Mouse (Mus musculus) kidney, adult 9 months (tissue): ENCODE data around the gene Anapc10.
"Not testable (repeated sequence)": the region's sequence is repeated elsewhere in the genome, so short reads cannot be mapped to it uniquely, and the experiment has no call there.

Source experiments
- DNase-seq: peaks from one replicate; pipeline ENCODE4 v3.0.0; 2022

Anapc10 gene

DNA sequence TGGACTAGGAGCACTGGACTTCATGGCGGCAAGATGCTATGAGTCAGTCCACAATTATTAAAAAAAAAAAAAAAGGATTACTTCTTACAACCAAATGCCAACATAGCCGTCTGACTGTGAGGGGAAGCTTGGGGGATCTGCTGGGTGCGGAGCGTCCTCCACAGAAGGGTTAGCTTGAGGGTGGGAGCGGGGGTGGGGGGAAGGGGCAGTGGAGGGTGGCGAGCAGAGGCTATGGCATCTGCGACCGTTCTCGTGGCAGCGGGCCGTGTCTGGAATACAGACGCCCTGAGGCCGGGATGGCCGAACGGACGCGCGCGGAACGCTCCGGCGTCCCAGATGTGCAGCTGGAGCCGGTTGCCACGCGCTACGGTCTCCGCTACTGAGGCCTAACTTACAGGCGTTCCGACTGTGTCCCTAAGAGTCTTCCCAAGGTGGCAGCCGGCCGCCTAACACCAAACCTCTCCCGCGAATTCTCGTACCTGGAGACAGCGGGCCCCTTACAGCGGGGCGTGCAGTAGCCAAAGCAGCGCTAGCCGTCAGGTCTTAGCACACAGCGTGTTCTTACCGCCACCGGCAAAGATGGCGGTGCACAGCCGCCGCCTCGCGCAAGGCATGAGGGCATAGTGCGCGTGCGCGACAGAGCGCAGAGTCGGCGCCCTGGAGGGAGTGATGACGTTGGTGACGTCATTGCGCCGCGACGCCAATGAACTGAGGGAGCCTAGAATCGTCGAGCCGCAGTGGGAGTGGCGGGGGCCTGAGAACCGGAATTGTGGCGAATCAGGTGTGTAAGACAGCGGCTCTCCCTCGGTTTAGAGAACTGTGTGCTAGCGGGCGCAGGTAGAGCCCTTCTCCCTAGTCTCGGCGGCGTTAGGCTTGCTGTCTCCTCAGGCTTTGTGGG lies at the start of gene Anapc10, which contains the start of gene Abce1:
TSS of gene Anapc10 (plus strand) at position 757 of the 898 bp plus-strand sequence.
TSS of gene Abce1 (minus strand) at position 677 of the 898 bp plus-strand sequence.
- DNase-seq, result peak; percentile 98

DNA sequence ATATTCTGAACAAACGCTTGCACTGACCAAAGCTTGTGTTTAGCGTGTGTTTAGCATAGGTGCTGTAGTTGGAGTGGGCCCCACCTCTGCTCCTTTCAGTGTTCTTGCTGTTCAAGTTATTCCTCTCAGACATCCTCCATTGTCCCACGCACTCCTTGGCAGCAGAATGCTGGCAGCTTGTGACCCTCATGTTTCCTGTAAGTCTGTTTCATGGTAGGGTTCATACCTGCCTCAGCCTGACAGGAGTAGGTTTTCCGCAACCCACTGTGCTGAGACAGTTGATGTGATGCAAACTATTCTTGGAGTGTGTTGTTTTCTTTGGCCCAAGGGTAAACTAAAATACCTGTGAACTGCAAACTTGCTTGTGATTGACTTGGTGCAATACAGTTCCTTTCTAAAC lies 35.2 kb upstream of the Anapc10 start:
- no peak for DNase-seq

DNA sequence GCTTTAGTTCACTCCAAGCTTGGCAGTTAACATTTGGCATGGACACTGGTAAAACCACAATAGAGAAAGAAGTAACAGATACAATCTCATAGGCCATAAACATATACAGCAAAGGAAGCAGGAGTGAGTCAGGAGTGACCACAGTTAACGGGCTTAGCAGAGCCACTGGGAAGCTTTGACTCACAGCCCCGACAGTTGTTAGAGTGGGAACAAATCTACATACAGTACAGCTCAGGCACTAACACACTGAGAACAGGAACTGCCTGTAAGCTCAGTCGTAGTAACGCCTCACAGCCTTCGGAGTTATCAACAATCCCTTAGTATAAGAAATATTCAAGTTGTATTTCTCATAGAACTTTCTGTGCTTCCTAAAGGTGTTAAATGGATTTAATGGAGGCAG lies 32.6 kb upstream of the Anapc10 start:
- no peak for DNase-seq

DNA sequence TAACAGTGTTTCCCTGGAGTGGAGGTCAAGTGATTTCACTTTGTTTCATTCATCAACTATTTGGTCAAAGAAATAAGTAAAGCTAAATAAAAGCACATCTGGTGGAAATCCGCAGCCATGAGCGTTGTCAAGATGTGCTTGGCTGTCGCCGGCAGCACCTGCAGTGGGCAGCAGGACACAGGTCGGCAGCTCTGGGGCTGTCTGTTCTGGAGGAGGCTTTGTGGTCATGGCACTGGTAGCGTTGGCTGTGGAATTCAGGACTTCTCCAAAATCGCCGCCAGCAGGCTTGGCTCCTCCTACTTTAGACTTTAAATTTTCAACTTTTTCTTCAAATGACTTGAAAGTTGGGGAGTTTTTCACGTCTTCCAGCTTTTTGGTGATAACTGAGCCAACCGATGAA lies 31.5 kb upstream of the Anapc10 start:
- DNase-seq, result not testable (repeated sequence)

DNA sequence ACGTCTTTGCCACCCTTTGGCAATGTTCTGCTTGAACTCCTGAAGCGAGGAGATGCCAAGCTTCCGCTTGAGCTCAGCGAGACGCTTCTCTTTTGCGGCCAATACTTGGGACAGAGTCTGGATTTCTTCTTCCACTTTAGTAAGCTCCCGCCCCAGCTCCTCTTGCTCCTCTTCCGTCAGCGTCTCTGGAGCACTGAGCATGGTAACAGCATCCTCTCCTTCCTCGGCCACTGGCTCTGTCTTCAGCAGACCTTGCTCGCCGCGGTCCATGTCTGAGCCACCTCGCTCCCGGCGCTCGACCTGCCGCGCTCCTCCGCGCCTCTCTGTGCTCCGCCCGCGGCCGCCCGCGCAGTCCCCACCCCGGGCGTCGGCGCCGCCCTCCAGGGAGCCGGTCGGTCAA lies 31.1 kb upstream of the Anapc10 start:
- DNase-seq, result peak; percentile 11

DNA sequence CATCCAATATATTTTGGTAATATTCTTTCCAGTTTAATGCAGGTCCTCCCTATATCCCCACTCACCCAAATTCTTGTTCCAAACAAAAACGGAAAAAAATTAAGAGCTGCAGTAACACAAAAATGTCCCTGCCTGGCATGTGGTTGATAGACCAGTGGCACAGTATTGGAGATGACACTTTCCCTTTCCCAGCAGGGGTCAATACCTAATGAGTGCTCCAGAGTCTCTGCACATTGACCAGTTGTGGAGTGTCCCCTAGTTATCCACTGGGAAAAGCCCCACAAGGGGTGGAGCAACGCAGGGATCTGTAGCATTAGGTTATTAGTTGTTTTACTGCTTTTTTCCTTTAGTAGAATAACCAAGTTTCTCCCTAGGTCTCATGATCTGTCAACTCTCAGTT lies 30.7 kb upstream of the Anapc10 start:
- no peak for DNase-seq

DNA sequence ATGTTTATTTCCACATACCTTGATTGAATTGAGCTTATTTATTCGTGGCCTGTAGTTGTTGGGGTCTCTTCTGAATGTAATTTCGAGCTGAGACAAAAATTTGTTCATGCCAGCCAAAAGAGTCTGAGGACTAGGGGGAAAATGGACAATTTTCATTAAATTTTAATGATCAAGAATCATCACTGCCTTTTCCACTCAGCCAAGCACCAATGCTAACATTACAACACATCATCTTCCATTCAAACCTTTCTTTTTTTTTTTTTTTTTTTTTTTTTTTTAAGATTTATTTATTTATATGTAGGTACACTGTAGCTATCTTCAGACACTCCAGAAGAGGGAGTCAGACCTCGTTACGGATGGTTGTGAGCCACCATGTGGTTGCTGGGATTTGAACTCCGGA lies 25.7 kb upstream of the Anapc10 start:
- DNase-seq, result not testable (repeated sequence)

DNA sequence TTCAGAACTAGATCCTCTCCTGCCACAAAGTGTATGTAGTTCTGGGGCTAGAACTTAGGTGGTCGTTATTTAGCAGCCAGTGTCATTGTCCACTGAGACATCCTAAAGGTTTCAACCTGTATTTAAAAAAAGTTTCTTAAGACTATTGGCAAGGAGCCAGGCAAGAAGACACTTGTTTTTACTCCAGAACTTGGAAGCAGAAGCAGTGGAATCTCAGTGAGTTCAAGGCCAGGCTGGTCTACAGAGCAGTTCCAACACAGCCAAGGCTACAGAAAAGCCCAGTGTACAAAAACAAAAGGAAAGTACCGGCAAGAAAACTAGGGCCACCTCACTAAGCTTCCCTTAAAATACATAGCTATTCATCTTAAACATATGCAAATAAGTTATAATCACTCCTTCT lies 19.1 kb upstream of the Anapc10 start:
- DNase-seq, result no peak

DNA sequence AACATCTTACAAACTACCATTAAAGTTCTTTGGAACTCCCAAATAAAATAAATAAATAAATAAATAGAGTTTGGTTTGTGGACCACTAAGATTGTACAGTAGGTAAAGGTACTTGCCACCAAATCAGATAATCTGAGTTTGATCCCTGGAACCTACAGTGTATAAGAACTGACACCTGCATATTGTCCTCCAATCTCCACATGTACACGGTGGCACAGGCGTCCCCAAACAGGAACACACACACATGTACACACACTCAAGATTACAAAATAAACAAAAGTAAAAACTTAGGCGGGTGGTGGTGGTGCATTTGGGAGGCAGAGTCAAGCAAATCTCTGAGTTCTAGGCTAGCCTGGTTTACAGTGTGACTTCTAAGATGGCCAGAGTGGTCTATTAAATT lies 4.9 kb upstream of the Anapc10 start:
- DNase-seq, result no peak

DNA sequence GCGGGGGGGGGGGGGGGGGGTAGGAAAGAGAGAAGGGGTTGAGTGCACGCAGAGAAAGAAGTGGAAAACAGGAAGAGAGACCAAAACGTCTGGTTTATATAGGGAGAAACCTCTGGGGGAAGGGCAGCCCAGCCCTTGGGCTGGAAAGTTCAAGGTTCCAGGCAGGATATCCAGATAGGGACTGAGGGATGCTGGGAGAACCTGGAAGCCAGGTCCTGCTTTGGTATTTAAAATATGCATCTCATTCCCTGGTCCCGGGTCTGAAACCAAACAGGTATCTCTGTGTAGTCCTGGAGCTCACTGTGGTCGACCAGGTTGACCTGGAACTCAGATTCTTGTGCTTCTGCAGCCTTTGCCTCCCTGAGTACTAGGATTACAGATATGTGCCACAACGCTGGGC lies 1.1 kb downstream of the Anapc10 start:
- DNase-seq, result no peak

DNA sequence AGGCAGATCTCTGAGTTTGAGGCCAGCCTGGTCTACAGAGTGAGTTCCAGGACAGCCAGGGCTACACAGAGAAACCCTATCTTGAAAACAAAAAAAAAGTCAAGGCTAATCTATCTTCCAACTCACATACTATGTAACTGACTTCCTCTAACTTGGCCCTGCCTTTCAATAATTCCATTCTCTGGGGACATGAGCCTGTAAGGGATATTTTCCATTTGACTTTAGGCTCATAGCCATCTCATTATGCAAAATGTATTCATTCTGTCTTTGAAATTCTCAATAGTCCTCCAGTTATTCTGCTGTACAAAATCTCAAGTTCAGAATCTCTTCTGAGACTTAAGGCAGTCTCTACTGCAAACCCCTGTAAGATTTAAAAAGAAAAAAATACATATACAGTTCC lies 9.9 kb downstream of the Anapc10 start:
- no peak for DNase-seq

DNA sequence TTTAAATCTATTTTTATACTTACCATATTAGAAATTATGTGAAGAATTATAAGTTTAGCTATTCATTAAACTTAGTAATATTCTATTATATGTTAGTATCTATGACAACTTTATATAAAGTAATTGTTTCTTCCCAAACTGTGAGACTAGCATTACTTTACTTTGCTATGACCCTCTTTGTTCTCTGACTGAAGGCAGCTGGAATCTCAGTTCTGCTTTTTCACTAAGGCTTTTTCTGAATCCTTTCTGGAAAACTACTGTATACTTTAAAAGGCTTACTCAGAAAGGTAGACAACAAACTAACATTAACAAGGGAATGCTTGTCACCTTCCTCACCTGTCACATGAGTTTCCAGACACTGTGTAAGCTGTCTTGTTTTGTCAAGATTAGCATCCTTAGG lies 11.7 kb downstream of the Anapc10 start:
- no peak for DNase-seq

DNA sequence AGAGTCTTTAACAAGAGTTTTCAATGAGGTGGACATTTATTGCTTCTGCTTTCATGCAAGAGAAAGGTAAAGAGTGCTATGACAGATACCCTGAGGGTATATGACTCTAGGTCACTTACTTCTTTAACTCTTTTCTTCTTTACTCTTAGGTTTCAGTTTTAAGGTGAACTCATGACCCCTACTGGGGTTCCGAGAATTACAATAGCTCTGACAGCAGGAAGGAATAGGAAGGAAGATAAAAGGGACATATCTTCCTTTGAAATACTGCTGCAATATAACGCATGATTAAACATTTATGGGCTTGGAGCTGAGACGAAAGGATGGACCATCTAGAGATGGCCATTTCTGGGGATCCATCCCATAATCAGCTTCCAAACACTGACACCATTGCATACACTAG lies 13.0 kb downstream of the Anapc10 start:
- DNase-seq, result no peak

DNA sequence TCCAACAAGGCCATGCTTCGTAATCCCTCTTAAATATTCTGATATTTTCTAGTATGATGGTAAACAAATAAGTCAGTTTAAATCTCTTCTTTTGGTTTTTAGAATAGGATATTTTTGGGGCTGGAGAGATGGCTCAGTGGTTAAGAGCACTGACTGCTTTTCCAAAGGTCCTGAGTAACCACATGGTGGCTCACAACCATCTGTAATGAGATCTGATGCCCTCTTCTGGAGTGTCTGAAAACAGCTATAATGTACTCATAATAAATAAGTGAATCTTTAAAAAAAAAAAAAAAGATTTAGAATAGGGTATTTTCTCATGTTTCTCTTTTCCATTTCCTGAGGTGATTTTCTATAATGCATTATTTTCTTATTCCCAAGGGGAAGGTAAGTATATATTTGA lies 16.3 kb downstream of the Anapc10 start:
- DNase-seq, result no peak

DNA sequence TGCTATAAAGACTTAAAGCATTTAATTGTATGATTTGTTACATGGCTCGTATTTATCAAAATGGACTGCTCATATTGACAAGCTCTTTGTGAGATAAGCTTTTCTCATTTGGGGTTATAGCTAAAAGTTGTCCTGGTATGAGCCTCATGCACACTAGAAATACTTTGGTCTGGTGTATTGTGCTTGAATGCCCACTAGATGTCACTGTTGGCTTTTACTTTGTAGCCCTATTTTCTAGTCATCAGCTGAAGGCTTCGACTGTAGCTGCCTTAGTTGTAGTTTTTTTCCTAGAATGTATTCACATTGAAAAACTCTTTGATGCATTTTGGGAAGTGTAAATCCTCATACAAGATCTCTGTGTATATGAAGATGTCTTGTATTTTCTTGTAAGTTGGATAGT lies 22.7 kb downstream of the Anapc10 start:
- peak; percentile 54 for DNase-seq

DNA sequence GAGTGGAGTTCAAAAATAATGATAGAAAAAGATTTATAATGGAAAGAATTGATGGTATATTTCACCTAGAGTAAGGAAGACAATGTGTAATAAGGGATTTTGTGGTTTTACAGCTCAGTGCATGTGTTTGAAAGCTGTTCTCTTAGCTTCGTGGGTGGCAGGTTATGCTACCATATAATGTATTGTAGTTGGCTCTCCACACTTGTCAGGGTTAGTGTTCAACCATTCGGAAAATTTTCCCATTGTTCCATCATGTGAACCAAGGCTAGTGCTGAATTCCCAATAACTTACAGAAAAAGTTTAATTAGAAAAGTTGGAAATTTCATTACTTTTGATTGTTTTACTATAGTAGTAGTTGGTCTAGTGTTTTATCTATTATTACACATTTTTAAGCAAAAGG lies 36.6 kb downstream of the Anapc10 start:
- no peak for DNase-seq

DNA sequence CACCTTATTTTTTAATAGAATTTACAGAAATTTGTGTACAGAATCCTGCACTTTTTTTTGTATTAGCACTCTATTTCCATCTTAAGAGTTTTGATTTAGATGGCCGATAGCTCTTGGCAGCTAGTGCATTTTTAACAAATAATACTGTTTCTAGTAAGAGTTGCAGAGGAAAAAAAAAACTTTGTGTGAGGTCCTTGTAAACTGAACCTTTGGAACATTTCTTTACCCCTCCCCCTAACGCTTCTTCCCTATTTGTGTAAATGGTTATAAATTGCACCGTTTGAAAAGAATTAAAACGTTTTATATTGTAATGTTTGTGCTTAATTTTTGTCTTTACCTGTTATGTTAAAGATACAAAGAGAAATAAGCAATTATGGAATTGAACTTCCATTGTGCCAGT lies 37.0 kb downstream of the Anapc10 start:
- DNase-seq, result no peak

DNA sequence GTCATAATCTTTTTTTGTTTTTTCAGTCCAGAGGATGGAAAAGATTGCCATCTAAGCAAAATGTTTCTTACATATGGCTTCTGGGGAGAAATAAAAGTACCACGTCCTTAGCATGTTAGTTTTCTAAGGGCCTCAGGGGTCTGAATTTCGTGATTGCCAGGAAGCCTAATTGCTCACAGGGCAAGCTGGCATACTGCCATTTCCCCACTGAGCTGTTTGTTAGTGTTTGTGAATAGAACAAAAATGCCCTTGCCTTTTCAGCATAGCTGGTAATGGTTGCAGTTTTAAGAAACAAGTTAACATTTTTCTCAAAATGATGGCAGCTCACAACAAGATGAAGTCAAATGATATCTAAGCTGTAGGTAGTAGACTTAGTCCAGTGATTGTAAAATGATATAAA lies 38.7 kb downstream of the Anapc10 start:
- DNase-seq, result no peak

DNA sequence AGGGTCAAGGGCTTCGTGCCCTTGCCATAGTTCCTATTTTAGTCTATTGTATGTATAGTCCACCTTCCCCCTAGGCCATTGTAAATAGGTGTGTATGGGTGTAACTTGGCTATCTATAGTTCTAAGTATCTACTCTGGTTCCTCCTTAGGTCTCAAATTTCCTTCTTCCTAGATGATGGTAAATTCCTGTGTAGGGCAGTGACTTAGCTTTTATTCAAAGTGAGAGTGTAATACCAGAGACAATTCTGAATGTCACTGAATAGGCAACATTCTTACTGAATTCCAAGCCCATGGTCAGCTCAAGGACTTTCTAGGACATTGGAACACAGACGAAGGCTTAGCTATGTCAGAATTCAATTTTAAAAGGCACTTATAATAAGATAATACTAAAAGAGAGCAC lies 83.3 kb downstream of the Anapc10 start:
- not testable (repeated sequence) for DNase-seq

DNA sequence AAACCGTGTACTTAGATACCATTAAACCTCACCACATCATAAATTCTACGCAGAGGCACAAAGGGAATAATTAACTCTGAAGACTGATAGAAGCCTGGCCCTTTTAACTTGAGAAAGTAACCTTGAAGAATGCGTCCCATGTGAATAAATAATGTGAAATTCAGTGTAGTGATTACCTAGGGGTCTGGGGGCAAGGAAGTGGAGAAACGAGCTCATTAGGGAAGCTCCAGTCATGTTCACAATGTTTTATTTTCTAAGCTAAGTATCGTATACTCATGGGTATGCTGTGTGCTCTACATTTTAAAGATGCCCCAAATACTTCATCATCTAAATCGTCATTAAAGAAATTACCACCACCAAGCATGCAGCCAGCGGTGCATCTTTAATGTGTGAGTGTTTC lies 85.1 kb downstream of the Anapc10 start:
- no peak for DNase-seq

DNA sequence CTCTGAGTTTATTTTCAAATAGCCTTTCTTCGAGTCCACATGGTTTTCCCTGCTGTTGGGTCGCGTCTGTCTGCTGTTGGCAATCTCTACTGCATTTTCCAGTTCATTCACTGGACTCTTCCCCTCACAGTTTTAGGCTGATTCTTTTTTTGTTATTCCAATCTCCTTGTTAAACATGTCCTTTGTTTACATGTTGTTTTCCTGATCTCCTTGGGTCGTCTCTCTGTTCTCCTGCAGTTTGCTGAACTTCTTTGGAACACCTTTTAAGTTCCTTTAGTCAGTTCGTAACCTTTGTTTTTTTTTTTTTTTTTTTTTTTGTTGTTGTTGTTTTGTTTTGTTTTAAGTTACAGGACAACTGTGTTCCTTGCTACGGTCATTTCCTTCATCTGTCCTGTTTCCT lies 92.9 kb downstream of the Anapc10 start:
- DNase-seq, result no peak

DNA sequence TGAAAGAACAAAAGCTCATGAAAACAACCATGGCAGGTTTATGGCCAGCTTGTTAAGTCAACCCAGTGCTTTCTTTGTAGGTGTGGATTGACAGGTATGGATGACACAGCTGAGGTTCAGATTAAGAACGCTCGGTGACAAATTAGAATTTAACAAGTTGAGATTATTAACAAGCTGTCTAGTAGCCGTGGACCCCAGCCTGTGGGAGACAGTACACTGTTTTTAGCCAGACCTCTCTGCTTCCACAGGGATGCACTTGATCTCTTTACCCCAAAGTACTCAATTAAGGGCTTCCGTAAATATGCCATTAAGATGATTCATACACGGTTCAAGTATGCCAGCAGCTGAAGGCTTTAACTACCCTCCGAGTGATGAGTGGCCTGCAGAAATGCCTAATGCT lies 95.4 kb downstream of the Anapc10 start:
- no peak for DNase-seq

DNA sequence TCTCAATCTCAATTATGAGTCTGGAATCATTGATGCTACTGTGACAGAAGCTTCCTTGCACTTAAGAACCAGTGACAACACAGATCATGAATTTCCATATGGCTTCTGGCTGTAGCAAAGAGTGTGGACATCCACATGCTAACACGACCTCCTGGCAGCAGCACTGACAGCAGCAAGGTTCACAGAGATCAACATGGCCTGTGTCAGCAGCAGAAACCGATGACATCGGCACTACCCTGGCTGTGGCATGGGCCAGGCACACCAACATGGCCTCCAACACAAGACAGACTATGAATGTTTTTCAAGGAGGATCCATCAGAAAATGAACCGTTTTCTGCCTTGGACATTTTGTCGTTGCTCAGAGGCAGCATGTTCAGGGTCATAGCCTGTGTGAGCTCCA lies 114.9 kb downstream of the Anapc10 start:
- no peak for DNase-seq
